Mouse (Mus musculus) urinary bladder, postnatal 10 days (tissue): Measurements from ENCODE around the gene Klri1.
"Not testable (repeated sequence)": the region's sequence is repeated elsewhere in the genome, so short reads cannot be mapped to it uniquely, and the experiment has no call there.

Experiments
- DNase-seq: peaks from one replicate; pipeline ENCODE4 v3.0.0; 2022; ENCODE audit warnings: low spot score

Klri1 gene

GRCm38 (mm10) chr6:129717032-129717431, at the start of gene Klri1:
TSS of gene Klri1 (minus strand) at chr6:129717132.
- no peak for DNase-seq

GRCm38 (mm10) chr6:129747654-129748032, 30.7 kb upstream of the Klri1 start:
- no peak for DNase-seq

- DNase-seq, result no peak
Measured at GRCm38 (mm10) chr6:129747016-129747653, 30.2 kb upstream of the Klri1 start.

- no peak for DNase-seq
Measured at GRCm38 (mm10) chr6:129746151-129746550, 29.2 kb upstream of the Klri1 start.

- no peak for DNase-seq
Measured at GRCm38 (mm10) chr6:129740069-129740721, 23.3 kb upstream of the Klri1 start, which contains the start of gene Klri2. TSS of gene Klri2 (minus strand) at chr6:129740484.

- no peak for DNase-seq
Measured at GRCm38 (mm10) chr6:129736414-129736813, 19.5 kb upstream of the Klri1 start.

GRCm38 (mm10) chr6:129727237-129727636, 10.3 kb upstream of the Klri1 start:
- no peak for DNase-seq

GRCm38 (mm10) chr6:129721390-129721789, 4.5 kb upstream of the Klri1 start:
- DNase-seq, result no peak

GRCm38 (mm10) chr6:129720487-129720886, 3.6 kb upstream of the Klri1 start:
- DNase-seq, result no peak

- no peak for DNase-seq
Measured at GRCm38 (mm10) chr6:129713566-129713965, 3.4 kb downstream of the Klri1 start.

GRCm38 (mm10) chr6:129691436-129691835, 25.5 kb downstream of the Klri1 start:
- DNase-seq, result not testable (repeated sequence)

- DNase-seq, result no peak
Measured at GRCm38 (mm10) chr6:129680379-129680778, 36.6 kb downstream of the Klri1 start.

- DNase-seq, result no peak
Measured at GRCm38 (mm10) chr6:129678873-129679272, 38.1 kb downstream of the Klri1 start, which contains the start of gene Klrc1. TSS of gene Klrc1 (minus strand) at chr6:129678973.

GRCm38 (mm10) chr6:129661301-129661700, 55.6 kb downstream of the Klri1 start:
- DNase-seq, result not testable (repeated sequence)

- DNase-seq, result not testable (repeated sequence)
Measured at GRCm38 (mm10) chr6:129660589-129660988, 56.3 kb downstream of the Klri1 start, which contains the start of gene Klrc2. TSS of gene Klrc2 (minus strand) at chr6:129660689.
